Mouse (Mus musculus): ENCODE data around the gene Reg4. TPM values are rescaled to one million over a fixed set of nuclear protein-coding genes. Genes with fewer than 3 reads are reported as not detected.

The Reg4 gene
- polyA plus RNA-seq, 1 experiment from 2014 or later = 0.49 TPM

- H3K9me3 ChIP-seq (replicated peaks; ENCODE audit: low read length) = no peaks in the 10 kb centered on the region
- DNase-seq (ENCODE audit: low spot score) (no peak), ATAC-seq (replicated peaks; ENCODE audit: low FRiP score, low read depth) (no peak)
- no peaks in the 10 kb centered on the region for H3K4me1 ChIP-seq (replicated peaks; ENCODE audit: insufficient read depth, low read length)
- no peaks in the 10 kb centered on the region for H3K27me3 ChIP-seq (ENCODE audit: insufficient read depth, low read length)
- TF ChIP-seq CTCF (IDR thresholded peaks at IDR 0.05; ENCODE audit: low read depth) = 0 out of 2 replicates have a peak, but pooled peaks have one; percentile 19
- no peak overlapping the region for H3K9ac ChIP-seq (ENCODE audit: low read depth, low read length)
- H3K36me3 ChIP-seq (ENCODE audit: insufficient read depth, low read length) = no peaks in the 10 kb centered on the region
- no peak overlapping the region for H3K4me3 ChIP-seq (replicated peaks; ENCODE audit: low read depth, low read length)
- no peak overlapping the region for H3K4me2 ChIP-seq (ENCODE audit: low read length)
- 87% methylated on average over 8 of the region's 8 CpGs for WGBS
- 0 out of 2 replicates have a peak overlapping the region, but pooled peaks have one; percentile 28 for H3K27ac ChIP-seq
Observed at GRCm38 (mm10) chr3:98254656-98255583, 33.0 kb downstream of the Reg4 start.

GRCm38 (mm10) chr3:98258723-98259122 is 36.8 kb downstream of the Reg4 start:
- Histone ChIP-seq H3K9me3 (replicated peaks; ENCODE audit: low read length) (no peaks in the 10 kb centered on the region), H3K4me3 (replicated peaks; ENCODE audit: low read depth, low read length) (no peak overlapping the region), H3K36me3 (ENCODE audit: insufficient read depth, low read length) (no peaks in the 10 kb centered on the region), H3K9ac (ENCODE audit: low read depth, low read length) (no peak overlapping the region), H3K27me3 (ENCODE audit: insufficient read depth, low read length) (no peaks in the 10 kb centered on the region), H3K27ac (no peak overlapping the region), H3K4me2 (ENCODE audit: low read length) (no peak overlapping the region), H3K4me1 (replicated peaks; ENCODE audit: insufficient read depth, low read length) (no peaks in the 10 kb centered on the region)
- TF ChIP-seq CTCF (IDR thresholded peaks at IDR 0.05; ENCODE audit: low read depth) = no peak
- ATAC-seq (replicated peaks; ENCODE audit: low FRiP score, low read depth) (no peak), DNase-seq (ENCODE audit: low spot score) (no peak)
- 83% methylated on average over 4 of the region's 4 CpGs for WGBS

- no peak for TF ChIP-seq CTCF (IDR thresholded peaks at IDR 0.05; ENCODE audit: low read depth)
- DNase-seq (ENCODE audit: low spot score) = no peak
- no peak for ATAC-seq (replicated peaks; ENCODE audit: low FRiP score, low read depth)
- 0 out of 2 replicates have a peak overlapping the region, but pooled peaks have one; percentile 15 for H3K27ac ChIP-seq
- no peak overlapping the region for H3K4me2 ChIP-seq (ENCODE audit: low read length)
- no peak overlapping the region for H3K4me3 ChIP-seq (replicated peaks; ENCODE audit: low read depth, low read length)
- no peaks in the 10 kb centered on the region for H3K27me3 ChIP-seq (ENCODE audit: insufficient read depth, low read length)
- WGBS = 72% methylated on average over 5 of the region's 5 CpGs
- no peaks in the 10 kb centered on the region for H3K9me3 ChIP-seq (replicated peaks; ENCODE audit: low read length)
- no peaks in the 10 kb centered on the region for H3K36me3 ChIP-seq (ENCODE audit: insufficient read depth, low read length)
- H3K4me1 ChIP-seq (replicated peaks; ENCODE audit: insufficient read depth, low read length) = no peaks in the 10 kb centered on the region
- no peak overlapping the region for H3K9ac ChIP-seq (ENCODE audit: low read depth, low read length)
Observed at GRCm38 (mm10) chr3:98259271-98259751, 37.4 kb downstream of the Reg4 start.

GRCm38 (mm10) chr3:98260534-98260933 is 38.6 kb downstream of the Reg4 start:
- Histone ChIP-seq H3K27ac (no peak overlapping the region), H3K4me1 (replicated peaks; ENCODE audit: insufficient read depth, low read length) (no peaks in the 10 kb centered on the region), H3K27me3 (ENCODE audit: insufficient read depth, low read length) (no peaks in the 10 kb centered on the region), H3K4me2 (ENCODE audit: low read length) (no peak overlapping the region), H3K36me3 (ENCODE audit: insufficient read depth, low read length) (no peaks in the 10 kb centered on the region), H3K9me3 (replicated peaks; ENCODE audit: low read length) (no peaks in the 10 kb centered on the region), H3K9ac (ENCODE audit: low read depth, low read length) (no peak overlapping the region), H3K4me3 (replicated peaks; ENCODE audit: low read depth, low read length) (no peak overlapping the region)
- ATAC-seq (replicated peaks; ENCODE audit: low FRiP score, low read depth) = no peak
- 74% methylated on average over 3 of the region's 3 CpGs for WGBS
- TF ChIP-seq CTCF (IDR thresholded peaks at IDR 0.05; ENCODE audit: low read depth) = no peak
- DNase-seq (ENCODE audit: low spot score) = no peak

- Histone ChIP-seq H3K4me3 (replicated peaks; ENCODE audit: low read depth, low read length) (no peak overlapping the region), H3K36me3 (ENCODE audit: insufficient read depth, low read length) (no peaks in the 10 kb centered on the region), H3K4me1 (replicated peaks; ENCODE audit: insufficient read depth, low read length) (no peaks in the 10 kb centered on the region), H3K27ac (no peak overlapping the region), H3K4me2 (ENCODE audit: low read length) (no peak overlapping the region), H3K9me3 (replicated peaks; ENCODE audit: low read length) (no peaks in the 10 kb centered on the region), H3K9ac (ENCODE audit: low read depth, low read length) (no peak overlapping the region), H3K27me3 (ENCODE audit: insufficient read depth, low read length) (no peaks in the 10 kb centered on the region)
- ATAC-seq (replicated peaks; ENCODE audit: low FRiP score, low read depth) (no peak), DNase-seq (ENCODE audit: low spot score) (no peak)
- WGBS = 91% methylated on average over 4 of the region's 4 CpGs
- TF ChIP-seq CTCF (IDR thresholded peaks at IDR 0.05; ENCODE audit: low read depth) = no peak
Observed at GRCm38 (mm10) chr3:98261415-98261814, 39.5 kb downstream of the Reg4 start.

GRCm38 (mm10) chr3:98262133-98262532 is 40.2 kb downstream of the Reg4 start:
- TF ChIP-seq CTCF (IDR thresholded peaks at IDR 0.05; ENCODE audit: low read depth) = no peak
- H3K27ac ChIP-seq = no peak overlapping the region
- 79% methylated on average over 2 of the region's 2 CpGs for WGBS
- H3K9ac ChIP-seq (ENCODE audit: low read depth, low read length) = no peak overlapping the region
- H3K9me3 ChIP-seq (replicated peaks; ENCODE audit: low read length) = no peaks in the 10 kb centered on the region
- H3K4me1 ChIP-seq (replicated peaks; ENCODE audit: insufficient read depth, low read length) = no peaks in the 10 kb centered on the region
- 0 out of 2 replicates have a peak, but pooled peaks have one; percentile 68 for ATAC-seq (replicated peaks; ENCODE audit: low FRiP score, low read depth)
- DNase-seq (ENCODE audit: low spot score) = no peak
- H3K4me2 ChIP-seq (ENCODE audit: low read length) = no peak overlapping the region
- no peaks in the 10 kb centered on the region for H3K36me3 ChIP-seq (ENCODE audit: insufficient read depth, low read length)
- H3K4me3 ChIP-seq (replicated peaks; ENCODE audit: low read depth, low read length) = no peak overlapping the region
- no peaks in the 10 kb centered on the region for H3K27me3 ChIP-seq (ENCODE audit: insufficient read depth, low read length)
